Mouse (Mus musculus): ENCODE results near the gene Elf3.

DNA sequence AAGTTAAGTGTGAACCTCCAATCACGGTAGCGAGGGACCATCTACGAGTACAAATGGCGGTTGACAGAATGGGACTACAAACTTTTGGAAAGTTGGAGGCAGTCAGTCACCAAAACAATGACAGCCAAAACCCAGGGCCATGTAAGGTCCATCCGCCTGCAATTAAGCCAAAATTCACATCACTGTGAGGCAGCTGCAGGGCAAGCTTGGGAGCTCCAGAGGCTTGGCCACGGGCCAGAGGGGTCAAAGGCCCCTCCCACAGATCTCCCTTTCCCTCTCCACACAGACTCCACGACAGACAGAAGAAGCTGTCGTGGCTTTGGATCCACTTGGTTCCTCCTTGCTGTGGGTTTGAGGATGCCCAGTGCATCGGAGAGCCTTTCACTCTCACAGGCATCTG lies 4.9 kb upstream of the Elf3 start:
- TF ChIP-seq POLR2A (IDR thresholded peaks at IDR 0.05; ENCODE audit: control insufficient read depth, low read depth, low read length) (no peak), CTCF (IDR thresholded peaks at IDR 0.05; ENCODE audit: control insufficient read depth, insufficient read depth, insufficient replicate concordance, low read depth, low read length) (no peak)

Data from testis, adult 2 months (tissue).